Mouse (Mus musculus) kidney, adult 10 weeks (tissue): ENCODE measurements around the gene Peli3. TPM values are rescaled to one million over a fixed set of nuclear protein-coding genes. Genes with fewer than 3 reads are reported as not detected.

ENCODE experiments used
- polyA plus RNA-seq: library from polyadenylated mRNA; stranded (reverse); fragments of 350-450 nt; fragmentation: Illumina TruSeq; extraction: RNeasy Lipid Tissue Mini Kit (QIAGEN cat#74804); gene quantifications from one replicate; pipeline ENCODE4 v1.2.3, GENCODE M21; 2014; ENCODE audit warnings: low read depth, low replicate concordance

Peli3 gene
- polyA plus RNA-seq = 0.44 TPM

DNA sequence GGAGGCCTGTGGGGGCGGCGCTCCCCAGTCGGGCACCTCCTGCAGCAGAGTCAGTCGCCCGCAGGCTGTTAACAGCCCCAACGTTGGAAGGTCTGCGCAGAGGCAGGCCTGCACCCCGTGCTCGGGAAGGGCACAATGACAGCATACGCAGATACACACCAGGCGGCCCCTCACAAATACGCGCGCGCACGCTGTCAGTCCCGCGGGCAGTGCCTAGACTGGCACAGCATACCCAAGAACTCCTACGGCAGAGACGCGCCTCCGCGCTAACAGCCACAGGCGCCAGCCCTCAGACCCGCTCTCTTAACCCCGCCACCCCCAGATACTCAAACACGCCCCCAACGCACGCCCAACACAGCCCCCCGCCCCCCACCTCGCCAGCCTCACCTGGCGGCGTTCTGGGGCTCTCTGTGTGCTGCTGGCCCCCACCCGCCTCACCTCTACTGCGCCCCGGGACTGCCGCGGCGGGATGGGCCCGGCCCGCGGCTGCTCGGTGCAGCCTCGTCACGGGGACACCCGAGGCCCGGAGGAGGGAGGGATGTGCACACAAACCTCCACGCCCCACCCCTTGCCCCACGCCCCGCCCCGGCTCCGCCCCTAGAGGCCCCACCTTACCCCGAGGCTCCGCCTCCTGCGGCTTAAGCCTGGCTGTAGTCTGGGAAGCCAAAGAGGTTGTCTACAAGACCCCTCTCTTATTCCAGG, at the start of gene Peli3:
Peli3 (minus strand) TSS at position 577 of the 702 bp plus-strand sequence.

DNA sequence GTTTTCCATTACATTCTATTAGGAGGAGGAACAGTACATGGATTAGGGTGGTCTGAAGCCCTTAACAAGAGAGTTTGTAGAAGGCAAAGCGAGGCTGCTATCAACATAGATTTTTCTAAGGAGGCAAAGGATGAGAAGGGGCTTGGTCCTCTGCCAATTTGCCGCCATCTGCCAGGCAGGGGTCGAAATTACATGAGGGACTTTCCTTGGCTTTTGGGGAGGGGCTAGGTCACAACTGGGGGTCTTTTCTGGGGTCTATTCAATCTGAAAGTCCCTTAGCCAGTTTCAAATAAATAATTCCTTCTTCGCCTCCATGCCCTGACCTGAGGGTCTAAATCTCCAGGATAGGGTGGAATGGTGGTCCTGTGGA, 47.3 kb upstream of the Peli3 start, which contains the start of gene Npas4:
Npas4 (minus strand) TSS at position 61 of the 370 bp plus-strand sequence.

DNA sequence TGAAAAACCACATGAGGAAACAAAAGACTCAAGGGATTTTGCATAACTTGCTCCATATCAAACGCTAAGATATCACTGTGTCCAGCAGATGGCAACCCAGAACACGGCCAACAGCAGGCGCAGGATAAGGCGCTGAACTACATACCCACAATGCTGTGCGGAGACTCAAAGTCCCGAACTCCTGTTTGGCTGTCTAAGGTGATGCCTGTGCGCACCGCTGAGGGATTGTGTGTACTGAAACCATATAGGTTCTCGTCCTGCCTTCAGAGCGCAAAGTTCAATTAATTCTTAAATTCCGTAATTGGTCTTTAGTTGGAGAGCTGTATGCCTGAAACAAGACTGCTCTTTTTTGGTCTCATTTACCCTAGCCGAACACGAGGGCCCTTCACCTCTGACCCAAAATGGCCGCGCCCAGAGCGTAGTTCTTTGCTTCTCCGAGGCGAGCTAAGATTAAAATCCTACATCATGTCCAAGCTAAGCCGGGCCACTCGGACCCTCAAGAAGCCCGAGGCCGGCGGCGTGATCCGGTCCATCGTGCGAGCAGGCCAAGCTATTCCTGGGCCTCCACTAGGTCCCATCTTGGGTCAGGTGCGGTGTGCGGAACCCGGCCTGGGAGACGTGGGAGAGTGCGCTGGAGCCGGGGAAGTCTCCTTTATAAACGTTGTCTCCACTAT, 19.1 kb upstream of the Peli3 start, which contains the start of gene Mrpl11:
Mrpl11 (plus strand) TSS at position 220 of the 674 bp plus-strand sequence.

DNA sequence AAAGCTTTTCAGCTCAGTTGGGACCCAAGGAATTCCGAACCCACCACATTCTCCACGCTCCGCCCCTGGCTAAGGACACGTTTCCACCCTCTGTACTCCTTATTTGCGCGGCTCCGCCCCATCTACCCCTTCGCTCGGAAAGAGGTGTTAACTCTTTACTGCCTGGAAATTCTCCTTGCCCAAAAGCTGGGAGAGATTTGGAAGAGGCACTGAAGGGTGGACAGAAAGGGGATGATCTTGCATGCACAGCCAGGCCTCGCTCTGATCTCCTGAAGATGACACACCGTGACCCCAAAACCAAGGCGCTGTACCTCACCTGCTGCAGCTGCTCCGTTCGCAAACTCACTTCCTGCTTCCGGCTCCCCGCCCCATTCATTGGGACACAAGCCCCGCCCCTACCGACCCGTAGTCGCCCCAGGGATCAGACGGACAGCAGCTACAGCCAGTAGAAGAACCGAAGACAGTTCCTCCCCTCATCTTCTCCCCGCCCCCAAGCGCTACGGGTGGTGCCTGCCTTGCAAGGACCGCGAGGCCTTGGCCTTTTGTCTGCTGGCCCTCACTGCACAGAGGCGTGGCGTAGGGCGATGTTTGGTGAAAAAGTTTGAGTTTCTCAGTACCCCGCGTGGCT, 14.9 kb downstream of the Peli3 start, which contains the start of gene Dpp3:
Dpp3 (minus strand) TSS at position 384 of the 628 bp plus-strand sequence.

DNA sequence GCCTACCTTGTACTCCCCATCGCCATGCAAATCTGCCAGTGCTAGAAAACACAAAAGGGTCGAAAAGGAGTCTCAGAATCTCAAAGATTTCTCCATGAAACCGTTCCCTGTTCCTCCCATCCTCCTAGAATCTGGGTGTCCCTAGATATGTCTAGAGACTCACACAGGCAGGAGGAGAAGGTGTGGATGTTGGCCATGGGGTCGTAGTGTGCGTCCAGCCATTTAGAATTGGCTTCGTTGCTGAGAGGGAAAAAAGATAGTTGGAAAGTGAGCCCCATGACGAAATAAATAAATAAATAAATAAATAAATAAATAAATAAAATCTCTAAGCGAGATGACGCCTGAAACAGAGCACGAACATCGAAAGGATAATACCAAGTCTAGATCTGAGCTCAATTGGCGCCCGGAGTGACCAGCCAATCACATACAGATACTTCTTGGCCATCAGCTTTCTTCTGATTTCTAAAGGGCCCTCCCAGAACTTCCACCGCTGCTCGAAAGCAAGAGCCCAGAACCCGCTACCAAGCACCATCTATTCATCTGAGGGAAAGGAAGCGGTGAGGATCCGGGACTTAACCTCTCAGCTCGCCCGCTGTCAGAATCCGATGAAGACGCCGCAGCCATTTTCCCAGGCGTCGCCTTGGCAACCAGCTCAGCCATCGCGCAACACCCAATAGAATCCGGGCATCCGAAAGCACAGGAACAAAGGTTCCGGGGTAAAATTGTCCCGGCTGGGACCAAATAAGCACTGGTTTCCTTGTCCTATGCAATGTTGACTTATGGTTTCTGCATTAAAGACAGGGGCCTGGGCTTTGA, 36.7 kb downstream of the Peli3 start, which contains the start of gene Bbs1:
Bbs1 (minus strand) TSS at position 650 of the 816 bp plus-strand sequence.

Other genes with a start within 250 kb of the Peli3 start
- gene Gm960, start 244.5 kb downstream of the Peli3 start, polyA plus RNA-seq = 0.28 TPM
- 1.0 TPM for gene Sptbn2, start 232.0 kb downstream of the Peli3 start, polyA plus RNA-seq
- 14.6 TPM for gene Rbm4b, start 186.6 kb downstream of the Peli3 start, polyA plus RNA-seq
- gene Rbm4, start 149.2 kb downstream of the Peli3 start, polyA plus RNA-seq = 8.5 TPM
- 15.8 TPM for gene Gm21992, start 131.5 kb downstream of the Peli3 start, polyA plus RNA-seq
- gene Rbm14, start 131.5 kb downstream of the Peli3 start, polyA plus RNA-seq = 5.0 TPM
- gene Ccs, start 103.8 kb downstream of the Peli3 start, polyA plus RNA-seq = 1.3 TPM
- gene Ccdc87, start 103.8 kb downstream of the Peli3 start, polyA plus RNA-seq = 0.12 TPM
- gene Ctsf, start 88.0 kb downstream of the Peli3 start, polyA plus RNA-seq = 29.8 TPM
- not detected for gene Actn3, start 65.2 kb downstream of the Peli3 start, polyA plus RNA-seq
- 18.3 TPM for gene Zdhhc24, start 64.5 kb downstream of the Peli3 start, polyA plus RNA-seq
- 6.8 TPM for gene Bbs1, start 36.5 kb downstream of the Peli3 start, polyA plus RNA-seq
- 1.1 TPM for gene Dpp3, start 14.8 kb downstream of the Peli3 start, polyA plus RNA-seq
- 20.5 TPM for gene Mrpl11, start 19.0 kb upstream of the Peli3 start, polyA plus RNA-seq
- gene Npas4, start 47.2 kb upstream of the Peli3 start, polyA plus RNA-seq = not detected
- not detected for gene Slc29a2, start 80.7 kb upstream of the Peli3 start, polyA plus RNA-seq
- gene B4gat1, start 95.7 kb upstream of the Peli3 start, polyA plus RNA-seq = 26.8 TPM
- gene AC124502.3, start 95.8 kb upstream of the Peli3 start, polyA plus RNA-seq = 0.85 TPM
- gene Brms1, start 98.2 kb upstream of the Peli3 start, polyA plus RNA-seq = not detected
- gene Rin1, start 107.4 kb upstream of the Peli3 start, polyA plus RNA-seq = 0.16 TPM
- 0.20 TPM for gene Cd248, start 125.0 kb upstream of the Peli3 start, polyA plus RNA-seq
- not detected for gene Tmem151a, start 142.4 kb upstream of the Peli3 start, polyA plus RNA-seq
- 28.2 TPM for gene Yif1a, start 145.4 kb upstream of the Peli3 start, polyA plus RNA-seq
- not detected for gene Cnih2, start 155.4 kb upstream of the Peli3 start, polyA plus RNA-seq
- 2.5 TPM for gene Rab1b, start 163.9 kb upstream of the Peli3 start, polyA plus RNA-seq
- 1.9 TPM for gene Klc2, start 175.4 kb upstream of the Peli3 start, polyA plus RNA-seq